ENCODE assay signal across 14 mouse cellular contexts in genomic region chr5:135715624-135716023, GRCm38 (mm10). TPM values are rescaled to one million over a fixed set of nuclear protein-coding genes. Genes with fewer than 3 reads are reported as not detected.
A peak's percentile ranks its signal among the peaks of the same experiment; 100 is the strongest.
DNase-seq lines count a peak whose midpoint lies in the region; ATAC-seq lines count a peak whose summit lies in the region.
"Had no signal": no experiment of that assay in that cellular context is flagged by ENCODE, and none has a peak within 500 bp of the region (broad histone marks: within the 10 kb centered on the region; RNA-seq: fewer than 3 reads in every experiment).

No protein-coding gene starts in this region.

- no peak overlapping the region for H3K9ac ChIP-seq in kidney, embryonic 16.5 days (replicated peaks; ENCODE audit: low read length)
- H3K9ac ChIP-seq: liver, embryonic 13.5 days; midbrain, embryonic 13.5 days; neural tube, embryonic 15.5 days had no signal

- 65% methylated on average over 10 of the region's 10 CpGs for WGBS in kidney, embryonic 16.5 days

- no peak overlapping the region for H3K4me3 ChIP-seq in kidney, embryonic 16.5 days (ENCODE audit: low read length)
- H3K4me3 ChIP-seq: erythroblast, embryonic 14.5 days; liver, embryonic 13.5 days; midbrain, embryonic 13.5 days; neural tube, embryonic 15.5 days had no signal

- no peaks in the 10 kb centered on the region for H3K27me3 ChIP-seq in kidney, embryonic 16.5 days (ENCODE audit: insufficient read depth, low read length)
- H3K27me3 ChIP-seq: liver, embryonic 13.5 days; midbrain, embryonic 13.5 days; neural tube, embryonic 15.5 days had no signal

- peaks cover 35% of the 10 kb centered on the region for H3K4me1 ChIP-seq in kidney, embryonic 16.5 days (ENCODE audit: insufficient read depth, low read length)

- H3K27ac ChIP-seq in kidney, embryonic 16.5 days (ENCODE audit: low read length): no peak overlapping the region
- H3K27ac ChIP-seq: liver, embryonic 13.5 days; midbrain, embryonic 13.5 days; neural tube, embryonic 15.5 days had no signal

- peaks cover 20% of the 10 kb centered on the region; the same call in 1 of the 2 replicates for H3K36me3 ChIP-seq in kidney, embryonic 16.5 days (ENCODE audit: insufficient read depth, low read length)

- no peaks in the 10 kb centered on the region for H3K9me3 ChIP-seq in kidney, embryonic 16.5 days (ENCODE audit: low read length)
- H3K9me3 ChIP-seq: liver, embryonic 13.5 days; midbrain, embryonic 13.5 days; neural tube, embryonic 15.5 days had no signal

- ATAC-seq in kidney, embryonic 16.5 days (ENCODE audit: low FRiP score, low TSS enrichment): no peak
- ATAC-seq: midbrain, embryonic 13.5 days had no signal

- peak; percentile 44 for DNase-seq in embryo, embryonic 10 days (ENCODE audit: low spot score)
- no peak for DNase-seq in embryo, embryonic 9.5 days (ENCODE audit: extremely low spot score)
- DNase-seq in kidney, postnatal 10 days: peak; percentile 40
- DNase-seq in retina, embryonic 14.5 days (ENCODE audit: low spot score): peak; percentile 47
- DNase-seq in retina, postnatal 1 day: no peak
- peak; percentile 46 for DNase-seq in thymus, postnatal 4 days
- no peak for DNase-seq in MN1 (ENCODE audit: low spot score)
- DNase-seq: cerebellum, adult 9-11 months; kidney, adult 11 months; liver, embryonic 13.5 days had no signal

- H3K4me2 ChIP-seq in kidney, embryonic 16.5 days (replicated peaks; ENCODE audit: low read depth, low read length): no peak overlapping the region
- H3K4me2 ChIP-seq: liver, embryonic 13.5 days; midbrain, embryonic 13.5 days; neural tube, embryonic 15.5 days had no signal

RNA-seq across cellular contexts. Expression of gene Tmem120a, which starts 28.6 kb away (rescaled TPM):
- 74.7 and 75.4 TPM in 2 replicates for polyA plus RNA-seq in kidney, embryonic 16.5 days (2015; fragmentation: Nextera tagmentation; extraction: Ambion mirVana)

RNA-seq across cellular contexts. Expression of gene Por, which starts 45.8 kb away (rescaled TPM):
- polyA plus RNA-seq in kidney, embryonic 16.5 days (2015; fragmentation: Nextera tagmentation; extraction: Ambion mirVana): 106 and 107 TPM in 2 replicates

Comparison
In these comparisons a context has a peak if more than half of its experiments do, and no peak if none do; other contexts are left out.
1. DNase-seq: peak in embryo, embryonic 10 days (single experiment), kidney, postnatal 10 days (single experiment), retina, embryonic 14.5 days (single experiment) and thymus, postnatal 4 days (single experiment); none in embryo, embryonic 9.5 days (single experiment), retina, postnatal 1 day (single experiment) and MN1 (single experiment).